Mouse (Mus musculus): ENCODE data around the gene Ablim1. TPM values are rescaled to one million over a fixed set of nuclear protein-coding genes. Genes with fewer than 3 reads are reported as not detected.

Ablim1 gene
- polyA plus RNA-seq, 1 experiment from 2014 or later: 12.4 TPM

GRCm38 (mm10) chr19:57167721-57168120 lies 147.0 kb downstream of the Ablim1 start:
- H3K9ac ChIP-seq (ENCODE audit: low read depth, low read length): no peak overlapping the region
- H3K9me3 ChIP-seq (replicated peaks; ENCODE audit: control insufficient read depth, low read length): no peaks in the 10 kb centered on the region
- no peak overlapping the region for H3K4me3 ChIP-seq (ENCODE audit: low read depth, low read length)
- 56% methylated on average over 5 of the region's 5 CpGs for WGBS (ENCODE audit: insufficient replicate concordance)
- no peaks in the 10 kb centered on the region for H3K27me3 ChIP-seq (ENCODE audit: control insufficient read depth, insufficient read depth, low read depth, low read length)
- H3K4me2 ChIP-seq (ENCODE audit: low read depth, low read length): no peak overlapping the region
- H3K27ac ChIP-seq (ENCODE audit: low read length): no peak overlapping the region
- H3K36me3 ChIP-seq (ENCODE audit: control insufficient read depth, insufficient read depth): no peaks in the 10 kb centered on the region
- ATAC-seq (ENCODE audit: low read depth): no peak
- no peaks in the 10 kb centered on the region; the same call in 1 of the 2 replicates for H3K4me1 ChIP-seq (ENCODE audit: control insufficient read depth, low read depth, low read length)

GRCm38 (mm10) chr19:57164882-57165281 lies 149.8 kb downstream of the Ablim1 start:
- WGBS (ENCODE audit: insufficient replicate concordance): 63% methylated on average over 2 of the region's 2 CpGs
- H3K36me3 ChIP-seq (ENCODE audit: control insufficient read depth, insufficient read depth): no peaks in the 10 kb centered on the region
- no peak overlapping the region for H3K27ac ChIP-seq (ENCODE audit: low read length)
- H3K4me3 ChIP-seq (ENCODE audit: low read depth, low read length): no peak overlapping the region
- ATAC-seq (ENCODE audit: low read depth): no peak
- H3K9ac ChIP-seq (ENCODE audit: low read depth, low read length): no peak overlapping the region
- H3K9me3 ChIP-seq (replicated peaks; ENCODE audit: control insufficient read depth, low read length): no peaks in the 10 kb centered on the region
- no peaks in the 10 kb centered on the region for H3K27me3 ChIP-seq (ENCODE audit: control insufficient read depth, insufficient read depth, low read depth, low read length)
- no peaks in the 10 kb centered on the region for H3K4me1 ChIP-seq (ENCODE audit: control insufficient read depth, low read depth, low read length)
- H3K4me2 ChIP-seq (ENCODE audit: low read depth, low read length): no peak overlapping the region

- ATAC-seq (ENCODE audit: low read depth): no peak
- H3K4me1 ChIP-seq (ENCODE audit: control insufficient read depth, low read depth, low read length): no peaks in the 10 kb centered on the region
- H3K27ac ChIP-seq (ENCODE audit: low read length): no peak overlapping the region
- no peaks in the 10 kb centered on the region for H3K27me3 ChIP-seq (ENCODE audit: control insufficient read depth, insufficient read depth, low read depth, low read length)
- no peak overlapping the region for H3K4me2 ChIP-seq (ENCODE audit: low read depth, low read length)
- no peak overlapping the region for H3K4me3 ChIP-seq (ENCODE audit: low read depth, low read length)
- WGBS (ENCODE audit: insufficient replicate concordance): 49% methylated on average over 13 of the region's 13 CpGs
- H3K36me3 ChIP-seq (ENCODE audit: control insufficient read depth, insufficient read depth): no peaks in the 10 kb centered on the region
- H3K9ac ChIP-seq (ENCODE audit: low read depth, low read length): no peak overlapping the region
- H3K9me3 ChIP-seq (replicated peaks; ENCODE audit: control insufficient read depth, low read length): no peaks in the 10 kb centered on the region
Observed at GRCm38 (mm10) chr19:57163315-57163714, 151.4 kb downstream of the Ablim1 start.

- ATAC-seq (ENCODE audit: low read depth): no peak
- 64% methylated on average over 11 of the region's 11 CpGs for WGBS (ENCODE audit: insufficient replicate concordance)
- H3K9ac ChIP-seq (ENCODE audit: low read depth, low read length): no peak overlapping the region
- no peak overlapping the region for H3K27ac ChIP-seq (ENCODE audit: low read length)
- no peaks in the 10 kb centered on the region for H3K4me1 ChIP-seq (ENCODE audit: control insufficient read depth, low read depth, low read length)
- H3K4me2 ChIP-seq (ENCODE audit: low read depth, low read length): no peak overlapping the region
- no peaks in the 10 kb centered on the region for H3K27me3 ChIP-seq (ENCODE audit: control insufficient read depth, insufficient read depth, low read depth, low read length)
- H3K9me3 ChIP-seq (replicated peaks; ENCODE audit: control insufficient read depth, low read length): no peaks in the 10 kb centered on the region
- H3K36me3 ChIP-seq (ENCODE audit: control insufficient read depth, insufficient read depth): no peaks in the 10 kb centered on the region
- no peak overlapping the region for H3K4me3 ChIP-seq (ENCODE audit: low read depth, low read length)
Observed at GRCm38 (mm10) chr19:57161978-57162727, 152.6 kb downstream of the Ablim1 start.

- H3K9me3 ChIP-seq (replicated peaks; ENCODE audit: control insufficient read depth, low read length): no peaks in the 10 kb centered on the region
- H3K4me1 ChIP-seq (ENCODE audit: control insufficient read depth, low read depth, low read length): no peaks in the 10 kb centered on the region
- H3K4me3 ChIP-seq (ENCODE audit: low read depth, low read length): no peak overlapping the region
- H3K9ac ChIP-seq (ENCODE audit: low read depth, low read length): no peak overlapping the region
- H3K27me3 ChIP-seq (ENCODE audit: control insufficient read depth, insufficient read depth, low read depth, low read length): no peaks in the 10 kb centered on the region
- H3K4me2 ChIP-seq (ENCODE audit: low read depth, low read length): no peak overlapping the region
- no peak overlapping the region for H3K27ac ChIP-seq (ENCODE audit: low read length)
- H3K36me3 ChIP-seq (ENCODE audit: control insufficient read depth, insufficient read depth): no peaks in the 10 kb centered on the region
- ATAC-seq (ENCODE audit: low read depth): no peak
- WGBS (ENCODE audit: insufficient replicate concordance): 53% methylated on average over 7 of the region's 7 CpGs
Observed at GRCm38 (mm10) chr19:57161010-57161660, 153.6 kb downstream of the Ablim1 start.

- H3K9ac ChIP-seq (ENCODE audit: low read depth, low read length): no peak overlapping the region
- no peaks in the 10 kb centered on the region for H3K36me3 ChIP-seq (ENCODE audit: control insufficient read depth, insufficient read depth)
- no peak for ATAC-seq (ENCODE audit: low read depth)
- no peak overlapping the region for H3K4me2 ChIP-seq (ENCODE audit: low read depth, low read length)
- WGBS (ENCODE audit: insufficient replicate concordance): 74% methylated on average over 20 of the region's 20 CpGs
- H3K9me3 ChIP-seq (replicated peaks; ENCODE audit: control insufficient read depth, low read length): no peaks in the 10 kb centered on the region
- no peaks in the 10 kb centered on the region for H3K4me1 ChIP-seq (ENCODE audit: control insufficient read depth, low read depth, low read length)
- no peak overlapping the region for H3K27ac ChIP-seq (ENCODE audit: low read length)
- H3K27me3 ChIP-seq (ENCODE audit: control insufficient read depth, insufficient read depth, low read depth, low read length): no peaks in the 10 kb centered on the region
- no peak overlapping the region for H3K4me3 ChIP-seq (ENCODE audit: low read depth, low read length)
Observed at GRCm38 (mm10) chr19:57157731-57158343, 156.9 kb downstream of the Ablim1 start.

GRCm38 (mm10) chr19:57155121-57155884 lies 159.4 kb downstream of the Ablim1 start:
- Histone ChIP-seq H3K27ac (ENCODE audit: low read length) (no peak overlapping the region), H3K4me2 (ENCODE audit: low read depth, low read length) (no peak overlapping the region), H3K4me3 (ENCODE audit: low read depth, low read length) (no peak overlapping the region), H3K36me3 (ENCODE audit: control insufficient read depth, insufficient read depth) (no peaks in the 10 kb centered on the region), H3K9me3 (replicated peaks; ENCODE audit: control insufficient read depth, low read length) (no peaks in the 10 kb centered on the region), H3K27me3 (ENCODE audit: control insufficient read depth, insufficient read depth, low read depth, low read length) (no peaks in the 10 kb centered on the region), H3K4me1 (ENCODE audit: control insufficient read depth, low read depth, low read length) (no peaks in the 10 kb centered on the region), H3K9ac (ENCODE audit: low read depth, low read length) (no peak overlapping the region)
- WGBS (ENCODE audit: insufficient replicate concordance): 59% methylated on average over 14 of the region's 14 CpGs
- ATAC-seq (ENCODE audit: low read depth): no peak

GRCm38 (mm10) chr19:57152357-57152756 lies 162.4 kb downstream of the Ablim1 start:
- Histone ChIP-seq H3K9ac (ENCODE audit: low read depth, low read length) (no peak overlapping the region), H3K4me1 (ENCODE audit: control insufficient read depth, low read depth, low read length) (no peaks in the 10 kb centered on the region), H3K27ac (ENCODE audit: low read length) (no peak overlapping the region), H3K4me3 (ENCODE audit: low read depth, low read length) (no peak overlapping the region), H3K36me3 (ENCODE audit: control insufficient read depth, insufficient read depth) (no peaks in the 10 kb centered on the region), H3K27me3 (ENCODE audit: control insufficient read depth, insufficient read depth, low read depth, low read length) (no peaks in the 10 kb centered on the region), H3K4me2 (ENCODE audit: low read depth, low read length) (no peak overlapping the region), H3K9me3 (replicated peaks; ENCODE audit: control insufficient read depth, low read length) (no peaks in the 10 kb centered on the region)
- no peak for ATAC-seq (ENCODE audit: low read depth)
- 65% methylated on average over 9 of the region's 9 CpGs for WGBS (ENCODE audit: insufficient replicate concordance)
